Mouse (Mus musculus): Measurements from ENCODE around the gene Wdr70.

Wdr70 gene

DNA sequence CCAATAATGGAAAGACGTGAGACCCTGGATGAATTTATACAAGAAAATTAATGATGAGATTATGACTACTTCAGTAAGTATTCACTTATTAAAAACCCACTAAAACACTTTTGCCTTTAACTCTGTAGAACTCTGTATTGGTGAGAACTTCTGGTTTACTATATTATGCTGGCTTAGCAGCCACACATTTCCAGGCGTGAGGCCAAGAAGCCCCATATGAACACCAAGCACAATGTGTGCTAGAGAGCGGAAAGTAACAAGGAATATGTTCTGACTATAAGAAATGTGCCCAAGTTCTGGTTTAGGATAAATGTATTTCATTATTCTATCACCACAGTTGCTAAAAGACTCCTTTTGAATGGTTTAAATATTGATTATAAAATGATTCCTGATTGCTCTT, 68.4 kb downstream of the Wdr70 start:
- peak; percentile 82 for DNase-seq (ENCODE audit: low read depth, low spot score)

GRCm38 (mm10) chr15:8027503-8027902, 71.5 kb downstream of the Wdr70 start:
- no peak for DNase-seq (ENCODE audit: low read depth, low spot score)

DNA sequence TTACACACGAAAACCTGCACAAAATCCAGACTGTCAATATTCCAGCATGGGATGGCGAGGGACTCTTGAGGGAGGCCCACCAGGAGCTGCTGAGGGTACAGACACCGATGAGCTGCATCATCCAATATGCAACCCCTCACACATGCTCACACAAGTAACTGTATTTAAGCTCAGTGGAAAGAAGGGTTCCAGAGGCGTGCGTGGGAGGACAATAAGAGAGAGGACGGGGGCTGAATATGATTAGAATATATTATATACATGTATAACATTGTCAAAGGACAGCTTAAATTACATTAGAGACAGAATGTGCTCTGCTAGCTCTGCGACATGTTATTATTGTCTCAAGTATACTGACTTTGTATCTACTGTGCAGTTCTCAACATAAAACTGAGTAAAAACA, 87.6 kb downstream of the Wdr70 start:
- peak; percentile 39 for DNase-seq (ENCODE audit: low read depth, low spot score)

- no peak for DNase-seq (ENCODE audit: low read depth, low spot score)
These were observed 91.6 kb downstream of the Wdr70 start for GRCm38 (mm10) chr15:8007413-8007812.

- no peak for DNase-seq (ENCODE audit: low read depth, low spot score)
These were observed 93.0 kb downstream of the Wdr70 start for GRCm38 (mm10) chr15:8006056-8006455.

DNA sequence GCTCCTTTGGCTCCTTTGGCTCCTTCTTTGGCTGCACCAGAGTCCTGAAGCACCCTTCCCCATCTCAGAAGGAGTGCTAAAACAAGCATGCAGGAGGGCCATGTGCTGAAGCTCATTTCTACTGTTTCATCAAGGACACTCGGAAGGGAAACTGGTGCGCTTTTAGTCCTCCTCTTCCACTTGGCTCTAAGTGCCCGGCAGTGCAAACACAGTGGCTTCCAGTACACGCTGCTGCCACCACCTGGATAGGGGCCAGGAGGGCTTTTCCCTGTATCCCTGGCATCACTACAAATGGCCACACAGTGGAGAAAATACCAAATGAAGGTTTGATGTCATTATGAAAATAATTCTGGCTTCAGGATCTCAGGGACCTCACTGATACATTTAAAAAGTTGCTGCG, 93.5 kb downstream of the Wdr70 start:
- DNase-seq (ENCODE audit: low read depth, low spot score), result no peak

- no peak for DNase-seq (ENCODE audit: low read depth, low spot score)
These were observed 95.2 kb downstream of the Wdr70 start for GRCm38 (mm10) chr15:8003789-8004188.

DNA sequence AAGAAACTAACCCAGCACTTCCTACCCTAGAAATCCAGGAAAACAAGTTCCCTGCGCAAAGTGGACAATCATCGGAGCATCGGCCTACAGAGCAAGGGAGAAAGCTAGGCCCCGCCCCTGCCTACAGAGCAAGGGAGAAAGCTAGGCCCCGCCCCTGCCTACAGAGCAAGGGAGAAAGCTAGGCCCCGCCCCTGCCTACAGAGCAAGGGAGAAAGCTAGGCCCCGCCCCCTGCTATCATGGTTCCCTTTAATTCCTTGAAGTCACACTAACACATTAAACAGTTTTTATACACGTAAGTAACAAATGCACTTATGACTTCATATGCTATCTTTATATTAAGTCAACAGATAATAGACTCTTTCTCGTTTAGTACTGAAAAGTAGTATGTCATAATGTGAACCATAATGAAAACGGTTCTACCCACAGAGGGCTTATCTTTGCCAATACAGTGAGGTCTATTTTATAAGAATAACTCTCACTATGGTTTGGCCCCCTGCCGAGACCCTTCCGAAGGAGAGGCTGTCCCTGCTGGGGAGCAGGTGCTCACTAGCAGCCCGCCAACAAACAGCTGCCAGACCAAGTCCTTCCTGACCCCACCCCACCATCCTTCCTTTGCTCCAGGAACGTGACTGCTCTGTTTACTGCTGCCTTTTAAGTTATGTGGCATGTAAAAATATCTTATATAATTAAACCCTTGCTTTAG, 100.0 kb downstream of the Wdr70 start:
- DNase-seq (ENCODE audit: low read depth, low spot score), result no peak

GRCm38 (mm10) chr15:7998095-7998494, 100.9 kb downstream of the Wdr70 start:
- DNase-seq (ENCODE audit: low read depth, low spot score), result no peak

GRCm38 (mm10) chr15:7993721-7994120, 105.3 kb downstream of the Wdr70 start:
- no peak for DNase-seq (ENCODE audit: low read depth, low spot score)

GRCm38 (mm10) chr15:7990101-7990500, 108.9 kb downstream of the Wdr70 start:
- no peak for DNase-seq (ENCODE audit: low read depth, low spot score)

DNA sequence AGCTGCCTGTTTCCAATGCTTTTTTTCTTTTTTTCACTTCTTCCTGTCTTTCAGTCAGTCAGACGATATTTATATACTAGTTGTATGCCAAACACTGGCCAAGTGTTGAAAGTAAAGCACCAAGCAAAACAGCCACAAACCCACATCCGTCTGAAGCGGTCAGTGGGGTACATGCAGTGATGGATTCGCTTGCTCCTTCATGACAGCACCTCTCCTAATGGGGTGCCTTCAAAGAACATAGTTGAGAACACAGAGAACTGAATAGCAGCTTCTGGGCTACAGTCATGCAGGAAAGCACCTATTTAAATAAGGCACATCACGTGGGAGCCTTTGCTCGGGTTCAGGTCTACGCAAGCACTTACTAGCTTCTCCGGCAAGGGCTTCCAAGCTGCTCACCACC, 111.6 kb downstream of the Wdr70 start:
- no peak for DNase-seq (ENCODE audit: low read depth, low spot score)

GRCm38 (mm10) chr15:7986274-7986673, 112.7 kb downstream of the Wdr70 start:
- DNase-seq (ENCODE audit: low read depth, low spot score), result no peak

DNA sequence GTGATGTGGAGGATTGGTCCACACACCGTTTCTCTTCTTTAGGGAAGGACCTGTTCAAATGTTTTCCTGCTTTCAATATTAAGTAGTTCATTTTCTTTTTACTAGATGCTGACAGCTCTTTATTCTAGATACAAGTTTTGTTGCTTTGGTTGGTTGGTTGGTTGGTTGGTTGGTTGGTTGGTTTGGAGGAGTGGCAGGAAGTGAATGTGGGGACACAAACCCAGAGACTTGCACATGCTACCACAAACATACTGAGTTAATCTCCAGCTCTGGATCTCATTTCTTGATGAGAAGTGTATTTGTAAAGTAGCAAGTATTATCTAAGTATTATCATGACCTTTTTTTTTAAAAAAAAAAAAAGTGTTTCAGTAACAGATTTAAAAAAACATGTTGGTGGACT, 120.4 kb downstream of the Wdr70 start:
- DNase-seq (ENCODE audit: low read depth, low spot score), result no peak

DNA sequence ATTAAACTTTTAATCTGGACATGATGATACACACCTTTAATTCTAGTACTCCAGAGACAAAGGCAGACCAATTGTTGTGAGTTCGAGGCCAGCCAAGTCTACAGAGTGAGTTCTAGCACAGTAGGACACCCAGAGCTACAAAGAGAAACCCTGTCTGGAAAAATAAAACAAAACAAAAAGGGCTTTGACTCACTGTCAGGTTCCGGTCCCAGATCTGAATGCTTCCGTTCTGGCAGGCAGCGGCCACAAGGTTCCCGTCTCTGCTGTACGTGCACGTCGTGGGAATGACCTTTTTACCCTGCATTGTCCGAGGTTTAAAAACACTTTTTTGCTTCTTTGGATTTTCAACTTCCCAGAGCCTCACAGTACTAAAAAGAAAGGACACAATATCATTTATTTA, 122.2 kb downstream of the Wdr70 start:
- DNase-seq (ENCODE audit: low read depth, low spot score), result no peak

- DNase-seq (ENCODE audit: low read depth, low spot score), result no peak
These were observed 124.6 kb downstream of the Wdr70 start for GRCm38 (mm10) chr15:7974368-7974767.

- DNase-seq (ENCODE audit: low read depth, low spot score), result peak; percentile 29
These were observed 126.5 kb downstream of the Wdr70 start for GRCm38 (mm10) chr15:7972528-7972927.

DNA sequence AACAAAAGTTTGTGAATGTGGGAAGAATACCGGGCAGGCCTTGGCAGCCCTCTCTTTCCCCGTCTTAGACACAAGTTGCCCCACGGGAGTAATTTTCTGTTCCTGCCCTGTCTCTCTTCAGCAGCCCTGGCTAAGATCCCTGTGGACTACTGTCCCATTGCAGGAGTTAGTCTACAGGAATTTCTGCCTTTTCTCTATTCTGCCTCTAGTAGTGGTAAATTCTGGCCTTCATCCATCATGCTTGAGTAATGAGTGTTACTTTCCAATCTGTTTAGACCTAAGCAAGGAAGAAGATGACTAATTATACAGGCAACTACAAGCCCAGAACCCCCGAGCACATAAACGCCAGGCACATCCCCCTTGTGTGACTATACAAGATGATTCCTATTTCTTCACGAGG, 136.2 kb downstream of the Wdr70 start:
- DNase-seq (ENCODE audit: low read depth, low spot score), result no peak

- no peak for DNase-seq (ENCODE audit: low read depth, low spot score)
These were observed 137.5 kb downstream of the Wdr70 start for GRCm38 (mm10) chr15:7961489-7961888.

DNA sequence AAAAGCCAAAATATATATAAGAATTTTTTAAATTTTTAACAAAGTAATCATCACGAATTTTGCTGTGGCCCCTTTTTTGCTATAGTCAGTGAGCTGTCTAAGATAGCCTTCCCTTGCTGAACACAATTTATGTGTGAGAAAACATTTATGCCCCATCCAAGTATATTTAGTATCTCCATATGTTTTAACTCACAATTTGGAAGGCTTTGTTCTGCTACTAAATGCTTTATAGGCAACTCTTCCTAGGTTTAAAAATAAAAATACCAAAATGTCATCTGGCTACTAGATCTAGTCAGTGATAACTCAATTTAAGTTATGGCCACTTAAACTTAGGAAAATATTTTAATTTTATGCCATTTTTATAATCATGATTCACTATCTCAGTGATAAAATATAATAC, 142.1 kb downstream of the Wdr70 start:
- peak; percentile 29 for DNase-seq (ENCODE audit: low read depth, low spot score)

- DNase-seq (ENCODE audit: low read depth, low spot score), result no peak
These were observed 148.4 kb downstream of the Wdr70 start for GRCm38 (mm10) chr15:7950561-7950960.

GRCm38 (mm10) chr15:7941690-7942089, 157.3 kb downstream of the Wdr70 start:
- DNase-seq (ENCODE audit: low read depth, low spot score), result no peak

- DNase-seq (ENCODE audit: low read depth, low spot score), result no peak
These were observed 163.3 kb downstream of the Wdr70 start for GRCm38 (mm10) chr15:7935571-7936165.

DNA sequence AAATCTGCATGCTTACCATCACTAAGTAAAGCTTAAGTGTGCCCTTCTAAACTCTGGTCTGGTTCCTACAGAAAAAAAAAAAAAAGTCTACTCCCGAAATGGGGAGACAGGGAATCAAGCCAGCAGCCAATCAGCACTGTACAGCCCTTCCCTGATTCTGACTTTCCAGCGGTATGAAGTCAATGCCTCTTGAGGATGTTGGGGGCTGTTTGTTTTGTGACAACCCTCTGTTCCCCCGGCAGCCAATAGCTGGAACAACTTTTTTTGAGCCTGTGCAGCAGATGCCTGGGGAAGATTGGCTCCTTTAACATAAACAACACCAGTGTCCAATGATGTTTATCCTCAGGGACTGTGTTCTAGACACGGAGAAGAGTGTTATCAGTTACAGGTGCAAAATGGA, 164.4 kb downstream of the Wdr70 start:
- no peak for DNase-seq (ENCODE audit: low read depth, low spot score)

All from telencephalon, adult 2 months (tissue).